Mouse (Mus musculus) midbrain, embryonic 11.5 days (tissue): Measurements from ENCODE around the gene Kif1b. TPM values are rescaled to one million over a fixed set of nuclear protein-coding genes. Genes with fewer than 3 reads are reported as not detected.

Source experiments
- ATAC-seq: fragments of 200-750 bp; cut with Nextera tagmentation; 2 replicates; pipeline ENCODE4 v1.8.0; 2017; ENCODE audit warnings: moderate TSS enrichment, moderate library complexity; ENCODE audit not compliant: low FRiP score
- DNase-seq: peaks from one replicate; pipeline ENCODE4 v3.0.0; 2015; ENCODE audit warnings: low spot score; ENCODE audit errors: missing footprints
- H3K27ac ChIP-seq: fragments of 300-500 bp; sonication (generic); 2 replicates; pipeline ENCODE4 v1.5.1; 2014; ENCODE audit warnings: low read depth, low read length
- H3K27me3 ChIP-seq: fragments of 300-500 bp; sonication (generic); 2 replicates; pipeline ENCODE4 v1.6.1; 2014; ENCODE audit warnings: mild to moderate bottlenecking, low read length, moderate library complexity, mixed read lengths; ENCODE audit not compliant: control insufficient read depth, insufficient read depth
- H3K36me3 ChIP-seq: fragments of 300-500 bp; sonication (generic); 2 replicates; pipeline ENCODE4 v1.6.1; 2014; ENCODE audit warnings: mild to moderate bottlenecking, low read length, moderate library complexity, mixed read lengths; ENCODE audit not compliant: control insufficient read depth, insufficient read depth
- H3K4me1 ChIP-seq: fragments of 300-500 bp; sonication (generic); 2 replicates; pipeline ENCODE4 v1.6.1; 2014; ENCODE audit warnings: low read length; ENCODE audit not compliant: control insufficient read depth, insufficient read depth
- H3K4me2 ChIP-seq: fragments of 300-500 bp; sonication (generic); 2 replicates; pipeline ENCODE4 v1.6.1; 2014; ENCODE audit warnings: mild to moderate bottlenecking, moderate library complexity
- H3K4me3 ChIP-seq: fragments of 300-500 bp; sonication (generic); 2 replicates; pipeline ENCODE4 v1.5.1; 2014; ENCODE audit warnings: low read depth, low read length
- H3K9ac ChIP-seq: fragments of 300-500 bp; sonication (generic); 2 replicates; pipeline ENCODE4 v1.6.1; 2014; ENCODE audit warnings: low read length
- H3K9me3 ChIP-seq: fragments of 300-500 bp; sonication (generic); 2 replicates; pipeline ENCODE4 v1.6.1; 2016; ENCODE audit warnings: low read length; ENCODE audit not compliant: control insufficient read depth
- WGBS: fragments of 180-500 bp; shearing (Covaris S2); extraction: QIAGEN DNeasy Blood & Tissue Kit; methylation state at CpG from one replicate; pipeline ENCODE4 v1.1.7; 2014; 5-methylcytosine and 5-hydroxymethylcytosine counted together
- polyA plus RNA-seq: library from polyadenylated mRNA; unstranded; fragments of >200 nt; fragmentation: Nextera tagmentation; extraction: Ambion mirVana; gene quantifications from 2 replicates; pipeline ENCODE4 v1.2.1, GENCODE M21; 2014

The Kif1b gene
- 94.6 and 95.0 TPM in 2 replicates for polyA plus RNA-seq

DNA sequence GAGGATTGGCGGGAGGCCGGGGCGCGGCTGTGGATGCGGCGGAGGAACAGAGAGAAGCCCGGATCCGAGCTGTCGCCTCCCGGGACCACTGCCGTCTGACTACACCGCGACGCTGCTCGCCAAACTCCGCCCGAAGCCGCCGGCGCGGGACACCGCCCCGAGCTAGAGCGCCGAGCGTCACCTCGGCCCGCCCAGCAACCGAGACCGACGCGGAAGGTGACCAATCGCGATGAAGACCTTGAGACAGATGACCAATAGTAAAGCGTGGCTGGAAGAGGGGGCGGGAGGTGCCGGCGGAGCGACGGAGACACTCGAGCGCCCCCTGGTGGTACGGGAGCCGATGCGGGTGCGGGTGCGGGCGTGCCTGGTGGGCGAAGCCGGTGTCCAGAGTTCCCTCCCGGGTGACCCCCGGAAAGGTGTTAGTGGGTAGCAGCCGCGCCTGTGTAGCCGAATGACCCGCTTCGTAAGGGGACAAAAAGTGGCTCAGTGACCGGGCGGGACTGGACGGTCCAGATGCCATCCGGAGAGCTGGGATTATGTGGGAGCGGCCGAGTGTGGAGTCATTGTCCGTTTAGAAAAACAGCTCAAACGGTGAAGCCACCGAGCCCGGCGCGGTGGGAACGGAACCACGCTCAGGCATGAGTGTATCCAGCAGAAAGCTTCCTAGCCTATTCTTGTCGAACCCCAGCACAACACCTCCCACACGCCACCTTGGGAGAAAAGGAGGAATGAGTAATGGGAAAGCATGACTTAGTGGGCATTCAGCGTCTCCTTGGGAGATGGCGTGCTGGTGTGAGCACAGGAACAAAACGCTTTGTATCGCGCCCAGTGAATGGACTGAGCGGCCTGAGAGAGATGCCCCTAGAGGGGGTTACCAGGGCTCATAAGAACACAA, at the start of gene Kif1b:
TSS of gene Kif1b (minus strand) at position 98 of the 895 bp plus-strand sequence.
- no peaks in the 10 kb centered on the region for H3K36me3 ChIP-seq
- H3K27me3 ChIP-seq = no peaks in the 10 kb centered on the region
- H3K4me2 ChIP-seq = peak within 1 kb of the TSS; percentile 79
- peak within 1 kb of the TSS; percentile 93 for H3K9ac ChIP-seq
- no peaks in the 10 kb centered on the region for H3K9me3 ChIP-seq
- peaks cover 33% of the 10 kb centered on the region for H3K4me1 ChIP-seq
- peak within 1 kb of the TSS; percentile 89 for H3K4me3 ChIP-seq
- H3K27ac ChIP-seq = peak within 1 kb of the TSS; percentile 93
- DNase-seq (peak; percentile 100), ATAC-seq (peak; percentile 97)
- under 1% methylated on average over 79 of the region's 79 CpGs for WGBS

DNA sequence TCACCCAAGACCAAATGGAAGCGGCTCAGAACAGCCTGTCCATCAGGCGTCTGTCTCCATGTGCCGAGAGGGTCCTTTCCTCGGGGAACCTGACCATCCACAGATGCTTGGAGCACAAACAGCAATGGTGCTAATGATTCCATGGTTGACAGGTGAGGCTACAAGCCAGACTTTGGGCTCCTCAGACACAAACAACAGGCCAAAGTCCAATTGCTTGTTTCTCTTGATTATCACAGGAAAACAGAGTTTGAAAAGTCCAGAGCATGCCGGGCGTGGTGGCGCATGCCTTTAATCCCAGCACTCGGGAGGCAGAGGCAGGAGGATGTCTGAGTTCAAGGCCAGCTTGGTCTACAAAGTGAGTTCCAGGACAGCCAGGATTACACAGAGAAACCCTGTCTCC, 47.2 kb upstream of the Kif1b start:
- Histone ChIP-seq H3K4me3 (no peak overlapping the region), H3K9me3 (no peaks in the 10 kb centered on the region), H3K9ac (no peak overlapping the region), H3K27ac (no peak overlapping the region), H3K4me2 (no peak overlapping the region), H3K4me1 (no peaks in the 10 kb centered on the region), H3K27me3 (no peaks in the 10 kb centered on the region), H3K36me3 (peaks cover 34% of the 10 kb centered on the region)
- DNase-seq (no peak), ATAC-seq (no peak)
- WGBS = 97% methylated on average over 8 of the region's 8 CpGs

- H3K36me3 ChIP-seq = peaks cover 30% of the 10 kb centered on the region
- no peaks in the 10 kb centered on the region for H3K4me1 ChIP-seq
Observed at GRCm38 (mm10) chr4:149351596-149352150, 44.2 kb upstream of the Kif1b start.

GRCm38 (mm10) chr4:149348963-149349362, 41.5 kb upstream of the Kif1b start:
- no peak for ATAC-seq
- Histone ChIP-seq H3K27ac (no peak overlapping the region), H3K4me1 (no peaks in the 10 kb centered on the region), H3K9ac (no peak overlapping the region), H3K27me3 (no peaks in the 10 kb centered on the region), H3K9me3 (no peaks in the 10 kb centered on the region), H3K36me3 (peaks cover 19% of the 10 kb centered on the region), H3K4me3 (no peak overlapping the region), H3K4me2 (no peak overlapping the region)
- WGBS = 74% methylated on average over 5 of the region's 5 CpGs
- DNase-seq = no peak

More at GRCm38 (mm10) chr4:149351596-149352150, 44.2 kb upstream of the Kif1b start:
- no peak for DNase-seq
- ATAC-seq = no peak
- no peaks in the 10 kb centered on the region for H3K9me3 ChIP-seq
- no peak overlapping the region for H3K9ac ChIP-seq
- H3K27me3 ChIP-seq = no peaks in the 10 kb centered on the region
- H3K27ac ChIP-seq = no peak overlapping the region
- 89% methylated on average over 8 of the region's 8 CpGs for WGBS
- no peak overlapping the region for H3K4me2 ChIP-seq
- no peak overlapping the region for H3K4me3 ChIP-seq

DNA sequence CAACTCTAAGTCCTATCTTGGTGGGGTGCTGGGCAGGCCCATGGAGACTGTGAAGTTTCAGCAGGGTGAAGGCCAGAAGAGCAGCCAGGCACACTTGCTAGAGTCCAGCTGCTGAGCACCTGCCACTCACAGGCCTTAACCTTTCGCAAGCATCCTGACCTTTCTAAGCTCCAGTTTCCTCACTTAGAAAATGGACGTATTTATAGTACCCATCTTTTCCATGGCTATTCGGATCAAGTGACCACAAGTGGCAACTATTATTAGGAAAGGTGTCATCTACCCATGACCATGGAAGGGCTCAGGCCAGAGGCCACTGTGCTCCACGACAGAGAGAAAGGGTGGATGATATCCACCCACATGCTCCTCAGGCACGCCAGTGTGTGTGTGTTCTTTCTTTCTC, 38.4 kb upstream of the Kif1b start:
- H3K27me3 ChIP-seq = no peaks in the 10 kb centered on the region
- H3K4me3 ChIP-seq = no peak overlapping the region
- WGBS = 85% methylated on average over 5 of the region's 5 CpGs
- H3K9me3 ChIP-seq = no peaks in the 10 kb centered on the region
- H3K4me2 ChIP-seq = no peak overlapping the region
- DNase-seq (no peak), ATAC-seq (no peak)
- peaks cover 10% of the 10 kb centered on the region for H3K36me3 ChIP-seq
- no peak overlapping the region for H3K27ac ChIP-seq
- H3K9ac ChIP-seq = no peak overlapping the region
- no peaks in the 10 kb centered on the region for H3K4me1 ChIP-seq

DNA sequence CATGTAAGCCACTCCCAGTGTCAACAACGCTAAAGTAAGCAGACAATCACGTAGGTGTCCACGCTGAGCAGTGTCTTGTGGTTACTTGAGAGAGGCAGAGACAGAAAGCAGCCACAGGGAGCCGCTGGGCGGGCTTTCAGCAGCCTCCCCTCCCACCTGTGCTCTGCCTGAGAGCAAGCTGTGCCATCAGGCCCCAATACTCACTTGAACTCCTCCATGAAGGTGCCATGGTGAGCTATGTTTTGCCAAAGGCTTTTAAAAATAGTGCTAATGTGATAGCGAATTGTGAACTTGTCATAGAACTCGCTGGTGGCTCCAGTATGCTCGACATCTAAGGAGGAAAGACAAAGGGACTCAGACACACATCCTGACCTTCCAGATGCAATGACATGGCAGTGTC, 36.8 kb upstream of the Kif1b start:
- 84% methylated on average over 8 of the region's 8 CpGs for WGBS
- peaks cover 7% of the 10 kb centered on the region; the same call in 1 of the 2 replicates for H3K36me3 ChIP-seq
- no peak for ATAC-seq

DNA sequence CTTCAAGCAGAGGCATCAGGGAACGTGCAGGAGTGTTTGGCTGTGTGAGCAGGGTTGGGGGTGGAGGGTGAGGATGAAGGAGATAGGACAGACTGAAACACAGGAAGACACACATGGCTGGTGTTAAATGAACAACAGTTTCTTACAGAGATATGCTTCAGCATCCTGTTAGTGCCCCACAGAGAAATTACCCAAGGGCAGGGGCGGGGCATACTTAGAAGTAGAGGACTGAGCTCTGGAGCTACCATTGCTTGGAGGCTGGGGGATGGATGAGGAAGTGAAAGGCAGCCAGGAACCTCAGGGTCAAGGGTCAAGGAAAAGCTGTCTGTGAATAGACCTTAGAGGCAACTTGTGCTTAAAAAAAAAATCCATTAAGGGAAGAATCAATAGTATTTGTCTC, 33.2 kb upstream of the Kif1b start:
- H3K4me2 ChIP-seq = no peak overlapping the region
- no peak overlapping the region for H3K4me3 ChIP-seq
- ATAC-seq (no peak), DNase-seq (no peak)
- H3K27me3 ChIP-seq = no peaks in the 10 kb centered on the region
- H3K9me3 ChIP-seq = no peaks in the 10 kb centered on the region
- H3K36me3 ChIP-seq = no peaks in the 10 kb centered on the region; the same call in 1 of the 2 replicates
- H3K9ac ChIP-seq = no peak overlapping the region
- no peak overlapping the region for H3K27ac ChIP-seq
- WGBS = 72% methylated on average over 2 of the region's 2 CpGs
- no peaks in the 10 kb centered on the region for H3K4me1 ChIP-seq

More for the DNA sequence above, 36.8 kb upstream of the Kif1b start:
- Histone ChIP-seq H3K4me3 (no peak overlapping the region), H3K9me3 (no peaks in the 10 kb centered on the region), H3K27ac (no peak overlapping the region), H3K9ac (no peak overlapping the region), H3K4me2 (no peak overlapping the region), H3K27me3 (no peaks in the 10 kb centered on the region), H3K4me1 (no peaks in the 10 kb centered on the region)
- DNase-seq = no peak

DNA sequence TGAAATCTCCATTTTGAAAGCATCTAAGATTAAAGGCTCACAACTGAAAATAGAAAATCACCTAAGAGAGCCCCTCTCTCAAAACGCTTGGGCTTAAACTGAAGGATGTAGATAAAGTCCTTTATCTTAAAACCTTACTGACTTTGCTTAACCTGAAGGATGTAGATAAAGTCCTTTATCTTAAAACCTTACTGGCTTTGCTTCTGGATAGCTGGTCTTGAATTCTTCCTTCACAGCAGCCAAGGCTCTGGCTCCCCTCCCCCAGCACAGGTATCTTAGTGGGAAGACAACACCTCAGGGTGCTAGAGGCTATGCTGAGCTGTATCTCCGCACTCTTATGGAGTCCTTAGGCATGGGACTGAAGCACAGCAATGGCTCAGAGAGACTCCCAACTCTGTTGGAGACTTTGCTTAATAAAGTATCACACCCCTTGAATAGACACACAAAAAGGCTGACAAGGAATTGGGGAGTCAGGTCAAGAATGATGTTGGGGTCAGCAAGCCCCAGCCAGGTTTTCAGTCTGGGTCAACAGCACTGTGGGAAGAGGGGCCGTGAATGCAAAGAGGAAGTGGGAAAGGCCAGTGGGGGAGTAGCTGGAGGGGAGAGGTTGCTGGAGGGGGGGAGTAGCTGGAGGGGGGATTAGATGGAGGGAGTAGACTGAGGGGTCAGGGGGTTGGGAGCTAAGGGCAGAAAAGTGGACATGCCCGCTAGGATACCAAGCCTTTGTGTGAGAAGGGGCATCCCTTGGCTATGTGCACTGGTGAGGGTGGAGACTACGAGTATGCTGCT, 32.1 kb upstream of the Kif1b start:
- no peaks in the 10 kb centered on the region for H3K27me3 ChIP-seq
- no peaks in the 10 kb centered on the region for H3K4me1 ChIP-seq
- H3K9ac ChIP-seq = no peak overlapping the region
- 64% methylated on average over 5 of the region's 5 CpGs for WGBS
- H3K36me3 ChIP-seq = peaks cover 3% of the 10 kb centered on the region; the same call in 1 of the 2 replicates
- no peak overlapping the region for H3K4me2 ChIP-seq
- DNase-seq (no peak), ATAC-seq (no peak)
- H3K4me3 ChIP-seq = no peak overlapping the region
- H3K9me3 ChIP-seq = no peaks in the 10 kb centered on the region
- H3K27ac ChIP-seq = no peak overlapping the region
